Mouse (Mus musculus) left cerebral cortex, adult 2 months (tissue): ENCODE results near the gene Esyt2. TPM values are rescaled to one million over a fixed set of nuclear protein-coding genes. Genes with fewer than 3 reads are reported as not detected.
A peak's percentile ranks its signal among the peaks of the same experiment; 100 is the strongest.

Source experiments
- DNase-seq, 2 experiments: peaks; one replicate each; pipeline ENCODE4 v3.0.0; 2021 to 2022; ENCODE audit warnings: low spot score in 2 of 2, mixed read lengths in 1 of 2; ENCODE audit errors: extremely low spot score in 1 of 2
- H3K27ac ChIP-seq: fragments of 200-600 bp; 2 replicates; pipeline ENCODE4 v1.8.1; 2022
- H3K4me3 ChIP-seq: fragments of 200-600 bp; 2 replicates; pipeline ENCODE4 v1.8.1; 2022
- CTCF ChIP-seq: fragments of 200-600 bp; IDR thresholded peaks from 2 replicates; pipeline ENCODE4 v1.8.1; 2022; ENCODE audit warnings: antibody characterized with exemption, mild to moderate bottlenecking, moderate library complexity
- intact Hi-C: fragments of 180-260 bp; cut with DNase I; formaldehyde crosslinking; loops from one replicate; pipeline ENCODE4 v1.15.1; 2025
- total RNA-seq, 2 experiments: library from RNA; stranded (reverse); gene quantifications; 2 replicates each; pipeline ENCODE4 v1.2.3; 2021

The Esyt2 gene
- total RNA-seq, 2 experiments from 2014 or later = 55.3 to 58.3 TPM

DNA sequence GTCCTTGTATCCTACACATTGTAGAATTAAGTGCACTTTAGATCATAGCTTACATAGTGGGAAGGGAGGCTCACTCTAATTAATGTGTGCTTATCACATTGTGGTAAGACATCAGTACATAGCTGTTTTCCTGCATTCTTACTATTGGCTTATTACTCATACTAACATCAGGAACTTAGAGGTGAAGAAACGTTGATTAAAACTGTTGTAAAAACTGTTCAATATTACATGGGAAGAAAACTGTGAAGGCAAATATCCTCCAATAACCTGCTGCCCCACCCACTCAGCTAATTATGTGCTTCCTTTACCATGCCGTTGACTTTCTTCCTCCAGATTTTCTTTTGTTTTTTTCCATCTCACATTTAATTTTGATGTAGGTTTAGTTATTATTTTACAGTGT is 87.9 kb downstream of the Esyt2 start:
- Histone ChIP-seq H3K27ac (no peak overlapping the region), H3K4me3 (no peak overlapping the region)
- intact Hi-C loops = no loop called here
- DNase-seq = no peak
- no peak for TF ChIP-seq CTCF

DNA sequence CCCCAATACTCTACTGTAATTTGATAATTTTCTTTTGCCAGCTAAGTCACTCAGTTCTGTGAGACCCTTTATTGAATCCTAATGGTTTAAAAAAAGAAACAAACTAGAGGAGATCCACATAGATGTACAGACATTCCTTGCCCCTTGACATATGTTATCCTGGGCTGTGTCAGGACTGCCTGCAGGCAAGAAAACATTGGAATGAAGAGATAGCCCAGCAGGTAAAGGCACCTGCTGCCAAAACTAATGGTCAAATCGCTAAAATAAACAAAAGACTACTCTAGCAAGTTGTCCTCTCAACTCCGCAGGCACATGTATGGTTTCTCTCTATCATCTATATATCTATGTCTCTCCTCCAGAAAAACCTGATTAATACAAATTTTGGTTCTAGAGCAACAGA is 102.1 kb downstream of the Esyt2 start:
- Histone ChIP-seq H3K27ac (no peak overlapping the region), H3K4me3 (no peak overlapping the region)
- no peak for DNase-seq
- intact Hi-C loops = no loop called here
- no peak for TF ChIP-seq CTCF

DNA sequence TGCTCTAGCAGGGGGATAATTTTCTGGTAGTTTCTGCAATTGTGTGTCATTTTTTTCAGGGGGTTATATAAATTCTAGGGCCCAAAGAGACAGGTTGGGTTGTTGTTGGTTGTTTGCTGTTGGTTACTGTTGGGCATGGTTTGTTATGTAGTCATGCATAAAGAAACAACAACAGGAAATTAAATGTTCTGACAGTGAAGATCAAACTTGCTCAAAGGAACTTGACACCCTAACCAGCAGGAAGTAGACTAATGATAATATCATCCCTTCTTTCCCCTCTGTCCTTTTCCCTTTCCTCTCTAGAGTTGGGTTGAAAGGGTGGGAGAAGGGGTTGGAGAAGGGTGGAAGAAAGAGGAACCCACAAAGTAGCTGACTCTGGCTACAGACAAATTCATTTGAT is 103.0 kb downstream of the Esyt2 start:
- no peak for DNase-seq
- no peak overlapping the region for H3K27ac ChIP-seq
- intact Hi-C loops = no loop called here
- no peak overlapping the region for H3K4me3 ChIP-seq
- no peak for TF ChIP-seq CTCF

DNA sequence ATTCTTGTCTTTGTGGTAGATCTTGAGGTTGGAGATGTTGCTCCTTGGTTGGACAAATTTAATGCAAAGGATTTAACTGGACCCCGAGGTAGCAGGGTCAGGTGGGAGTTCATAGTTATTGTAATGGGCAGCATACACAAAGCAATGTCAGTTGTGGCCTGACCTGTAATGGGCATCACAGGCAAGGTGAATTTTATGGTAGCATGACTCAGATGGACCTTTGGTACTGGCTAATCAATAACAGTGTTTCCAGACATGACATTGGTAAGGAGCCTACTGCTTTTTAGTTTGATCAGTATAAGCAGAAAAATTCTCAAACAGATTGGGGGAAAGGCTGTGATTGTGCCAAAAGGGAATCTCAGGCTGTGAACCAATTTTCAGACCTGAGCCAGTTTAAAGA is 105.8 kb downstream of the Esyt2 start:
- no peak overlapping the region for H3K4me3 ChIP-seq
- intact Hi-C loops = no loop called here
- H3K27ac ChIP-seq = no peak overlapping the region
- no peak for DNase-seq
- TF ChIP-seq CTCF = no peak

DNA sequence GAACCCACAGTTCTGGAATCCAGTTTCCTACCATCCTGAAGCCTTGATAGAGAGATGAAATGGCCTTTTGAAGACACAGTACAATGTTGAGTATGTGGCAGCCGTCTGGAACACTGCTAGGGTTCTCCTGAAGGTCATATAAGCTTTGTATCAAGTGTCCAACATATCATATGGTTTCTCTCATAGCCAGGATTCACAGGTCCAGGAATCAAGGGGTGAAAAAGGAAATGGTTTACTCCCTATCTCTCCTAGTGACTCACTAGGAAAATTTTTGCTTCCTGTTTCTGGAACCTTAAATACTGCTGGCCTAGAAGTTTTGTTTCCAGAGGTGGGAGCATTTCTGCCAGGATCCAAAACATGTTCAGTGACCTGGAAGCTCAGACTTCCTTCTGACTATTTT is 108.9 kb downstream of the Esyt2 start:
- no peak overlapping the region for H3K27ac ChIP-seq
- no peak for TF ChIP-seq CTCF
- no peak overlapping the region for H3K4me3 ChIP-seq
- intact Hi-C loops = no loop called here
- no peak for DNase-seq

DNA sequence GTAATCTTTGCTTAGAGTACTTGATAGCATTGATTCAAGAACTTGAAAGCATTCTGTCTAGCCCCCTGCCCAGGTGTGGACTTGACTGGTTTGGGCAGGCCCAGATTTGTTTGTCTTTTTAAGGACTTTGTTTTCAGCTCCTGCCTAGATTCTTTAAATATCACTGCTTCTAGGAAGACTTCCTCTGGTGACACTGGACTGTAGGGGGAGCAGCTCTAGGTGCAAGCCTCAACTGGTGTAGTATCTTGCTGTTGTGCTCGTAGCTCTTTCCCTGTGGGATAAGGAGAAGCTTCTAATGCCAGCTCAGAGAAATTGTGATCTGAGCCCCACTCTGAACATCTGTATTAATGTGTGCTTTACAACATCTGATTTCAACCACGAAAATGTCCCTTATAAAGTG is 113.3 kb downstream of the Esyt2 start:
- intact Hi-C loops = no loop called here
- peak; percentile 24 for TF ChIP-seq CTCF
- no peak for DNase-seq
- Histone ChIP-seq H3K27ac (no peak overlapping the region), H3K4me3 (no peak overlapping the region)

DNA sequence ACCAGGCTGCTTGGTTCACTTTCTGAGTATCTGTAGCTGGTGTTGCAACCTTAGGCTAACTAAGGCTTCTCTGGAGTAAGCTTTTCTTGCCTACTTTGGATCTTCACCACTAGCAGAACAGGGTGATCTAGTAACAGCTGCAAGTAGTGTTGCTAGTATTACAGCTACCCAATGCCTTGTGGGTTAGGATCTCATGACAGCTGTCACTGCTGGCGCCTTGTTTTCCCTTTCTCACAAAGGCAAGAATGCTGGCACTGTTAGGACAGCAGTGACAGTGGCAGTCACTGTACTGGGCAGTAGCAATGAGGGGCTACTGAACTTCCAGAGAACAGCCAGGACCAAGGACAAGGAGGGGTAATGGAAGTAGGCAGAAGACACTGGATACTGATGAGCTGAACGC is 114.3 kb downstream of the Esyt2 start:
- no peak for DNase-seq
- Histone ChIP-seq H3K27ac (no peak overlapping the region), H3K4me3 (no peak overlapping the region)
- no peak for TF ChIP-seq CTCF
- intact Hi-C loops = no loop called here

DNA sequence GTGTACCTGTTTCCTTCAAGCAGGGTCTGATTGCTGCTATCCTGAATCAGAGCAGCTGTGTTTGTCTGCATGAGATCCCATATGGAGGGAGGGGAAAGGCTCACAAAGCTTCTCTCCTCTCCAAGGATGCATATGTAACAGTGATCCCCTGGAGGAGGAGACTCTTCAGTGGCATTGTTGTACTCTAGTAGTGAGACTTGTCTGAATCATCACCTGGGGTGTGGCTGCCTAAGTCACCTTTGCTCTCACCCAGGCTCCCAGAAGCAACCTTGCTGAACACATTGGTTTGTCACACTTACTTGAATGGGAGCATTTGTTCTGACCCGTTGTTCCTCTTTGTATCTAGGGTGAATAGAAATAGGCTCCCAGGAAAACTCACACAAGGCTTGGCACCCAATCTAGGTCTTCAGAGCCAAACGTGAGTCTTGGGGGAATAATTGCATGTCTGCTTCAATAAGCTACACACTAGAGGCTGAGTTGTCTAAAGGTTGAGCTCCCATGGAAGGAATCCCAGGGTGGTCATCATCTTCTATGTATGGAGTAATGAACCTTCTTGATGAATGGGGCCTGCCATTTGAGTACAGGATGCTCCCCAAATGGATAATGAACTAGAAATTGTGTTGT is 115.2 kb downstream of the Esyt2 start:
- DNase-seq = no peak
- Histone ChIP-seq H3K4me3 (no peak overlapping the region), H3K27ac (no peak overlapping the region)
- intact Hi-C loops = no loop called here
- TF ChIP-seq CTCF = no peak

DNA sequence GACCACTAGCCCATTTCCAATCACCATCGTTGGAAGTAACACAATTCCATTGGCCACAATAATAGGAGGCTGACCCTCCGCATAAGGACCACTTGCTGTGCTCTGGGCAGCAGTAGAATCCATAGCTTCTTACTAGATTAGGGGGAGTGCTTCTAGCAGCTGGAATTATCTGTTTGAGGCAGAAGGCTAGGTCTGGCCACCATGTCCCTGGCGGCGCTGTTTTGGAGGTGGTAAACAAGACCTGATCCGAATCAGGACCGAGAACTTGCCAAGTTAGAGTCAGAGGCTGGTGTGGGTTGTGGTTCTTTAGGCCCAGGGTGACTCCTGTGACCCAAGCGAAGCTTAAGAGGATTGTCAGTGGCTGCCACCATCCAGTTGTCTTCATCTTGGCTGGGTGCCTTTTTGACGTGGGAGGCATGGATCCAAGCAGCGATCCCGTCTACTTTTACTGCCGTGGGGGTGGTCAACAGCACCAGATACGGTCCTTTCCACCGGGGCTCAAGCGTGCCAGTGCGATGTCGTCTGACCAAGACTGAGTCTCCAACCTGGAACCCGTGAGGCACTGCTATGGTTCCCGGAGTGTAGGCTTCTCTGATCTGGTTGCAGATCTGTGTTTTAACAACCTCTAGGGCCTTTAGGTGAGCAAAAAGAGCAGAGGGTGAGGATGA is 123.2 kb downstream of the Esyt2 start:
- Histone ChIP-seq H3K27ac (no peak overlapping the region; the same call in 1 of the 2 replicates), H3K4me3 (peak overlapping the region; percentile 90)
- no peak for DNase-seq
- no peak for TF ChIP-seq CTCF
- intact Hi-C loops = no loop called here

DNA sequence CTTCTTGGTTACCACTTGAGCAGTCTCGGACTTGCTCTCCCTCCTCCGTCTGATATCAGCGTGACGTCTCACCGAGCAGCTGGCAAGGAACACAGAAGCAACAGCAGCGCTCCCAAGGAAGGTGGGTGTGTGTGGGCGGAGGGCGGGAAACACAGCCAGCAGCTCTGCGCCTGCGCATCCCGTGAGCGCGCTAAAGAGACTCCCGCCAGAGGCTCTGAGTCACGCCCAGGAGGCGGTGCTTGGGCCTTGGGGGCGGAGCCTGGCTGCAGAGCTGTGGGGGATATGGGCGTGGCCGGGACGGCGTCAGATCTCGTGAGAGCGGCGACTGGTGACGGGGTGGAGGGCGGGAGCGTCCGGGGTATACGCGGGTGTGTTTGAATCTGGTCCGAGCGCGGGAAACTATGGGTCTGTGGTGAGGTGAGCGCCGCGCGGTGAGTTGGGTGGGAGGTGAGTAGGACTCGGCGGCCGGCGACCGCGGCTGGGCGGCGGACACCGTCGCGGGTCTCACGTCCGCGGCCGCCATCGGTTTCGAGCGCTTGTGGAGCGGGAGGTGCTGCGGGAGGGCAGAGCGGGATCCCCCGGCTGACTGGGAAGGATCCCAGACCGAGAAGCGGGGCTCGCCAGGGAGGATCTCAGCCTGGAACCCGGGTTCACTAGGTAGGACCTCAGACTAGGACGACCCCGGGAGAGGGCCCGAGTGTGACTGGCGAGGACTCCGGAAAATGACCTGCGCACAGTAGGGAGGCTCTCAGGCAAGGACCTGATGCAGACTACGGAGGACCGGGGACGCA is 124.2 kb downstream of the Esyt2 start, which contains the start of gene Ncapg2:
Gene Ncapg2 (plus strand): TSS at position 358 of the 791 bp plus-strand sequence.
- peak within 1 kb of the TSS; percentile 90 for H3K4me3 ChIP-seq
- TF ChIP-seq CTCF = no peak; the same call in 1 of the 2 replicates
- intact Hi-C loops = loop anchor here (5.0 kb wide), 1 partner anchor 212 kb away; no protein-coding TSS in a partner anchor
- H3K27ac ChIP-seq = peak within 1 kb of the TSS; percentile 51
- DNase-seq = peak; percentile 98 to 99

DNA sequence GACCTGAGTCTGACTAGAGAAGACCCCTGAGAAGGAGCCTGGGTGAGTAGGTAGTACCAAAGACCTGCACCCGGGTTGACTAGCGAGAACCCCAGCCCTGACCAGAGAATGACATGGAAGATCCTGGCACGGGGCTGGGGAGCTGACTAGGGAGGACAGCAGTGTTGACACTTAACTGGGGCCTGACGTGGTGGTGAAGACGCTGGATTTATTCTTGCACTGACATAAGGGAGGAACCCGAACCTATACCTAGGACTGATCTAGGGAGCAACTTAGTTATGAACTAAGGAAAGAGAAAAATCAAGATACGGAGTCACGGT is 124.8 kb downstream of the Esyt2 start:
- Histone ChIP-seq H3K27ac (no peak overlapping the region), H3K4me3 (peak overlapping the region; percentile 90)
- DNase-seq = no peak
- intact Hi-C loops = loop anchor here (5.0 kb wide), 1 partner anchor 212 kb away; no protein-coding TSS in a partner anchor
- no peak for TF ChIP-seq CTCF

DNA sequence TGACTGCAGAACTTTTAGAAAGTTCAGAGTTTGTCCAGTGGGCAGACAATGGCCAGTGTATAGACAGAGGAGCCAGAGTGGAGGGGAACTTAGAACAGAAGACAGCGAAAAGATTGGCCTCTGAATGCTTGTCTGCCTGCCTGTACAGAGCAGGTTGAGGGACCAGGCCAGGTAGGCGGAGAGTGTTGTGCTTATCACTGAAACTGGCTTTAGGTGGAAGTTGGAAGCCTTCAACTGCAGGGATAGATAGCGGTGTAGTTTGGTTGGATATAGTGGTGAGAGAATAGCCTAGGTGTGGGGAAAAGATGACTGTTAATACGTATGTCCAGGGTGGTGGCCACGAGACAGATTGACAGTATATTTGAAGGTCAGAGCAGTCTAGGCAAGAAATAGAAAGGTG is 126.9 kb downstream of the Esyt2 start:
- Histone ChIP-seq H3K27ac (no peak overlapping the region), H3K4me3 (no peak overlapping the region)
- intact Hi-C loops = loop anchor here (5.0 kb wide), 1 partner anchor 209 kb away; no protein-coding TSS in a partner anchor
- TF ChIP-seq CTCF = no peak
- DNase-seq = no peak
